Mouse (Mus musculus): ENCODE results near the gene Syt17. TPM values are rescaled to one million over a fixed set of nuclear protein-coding genes. Genes with fewer than 3 reads are reported as not detected.

The Syt17 gene
- 0.41 TPM for polyA plus RNA-seq (2014; fragmentation: Illumina TruSeq; extraction: RNeasy Lipid Tissue Mini Kit (QIAGEN cat#74804); ENCODE audit: low read depth, low replicate concordance)

DNA sequence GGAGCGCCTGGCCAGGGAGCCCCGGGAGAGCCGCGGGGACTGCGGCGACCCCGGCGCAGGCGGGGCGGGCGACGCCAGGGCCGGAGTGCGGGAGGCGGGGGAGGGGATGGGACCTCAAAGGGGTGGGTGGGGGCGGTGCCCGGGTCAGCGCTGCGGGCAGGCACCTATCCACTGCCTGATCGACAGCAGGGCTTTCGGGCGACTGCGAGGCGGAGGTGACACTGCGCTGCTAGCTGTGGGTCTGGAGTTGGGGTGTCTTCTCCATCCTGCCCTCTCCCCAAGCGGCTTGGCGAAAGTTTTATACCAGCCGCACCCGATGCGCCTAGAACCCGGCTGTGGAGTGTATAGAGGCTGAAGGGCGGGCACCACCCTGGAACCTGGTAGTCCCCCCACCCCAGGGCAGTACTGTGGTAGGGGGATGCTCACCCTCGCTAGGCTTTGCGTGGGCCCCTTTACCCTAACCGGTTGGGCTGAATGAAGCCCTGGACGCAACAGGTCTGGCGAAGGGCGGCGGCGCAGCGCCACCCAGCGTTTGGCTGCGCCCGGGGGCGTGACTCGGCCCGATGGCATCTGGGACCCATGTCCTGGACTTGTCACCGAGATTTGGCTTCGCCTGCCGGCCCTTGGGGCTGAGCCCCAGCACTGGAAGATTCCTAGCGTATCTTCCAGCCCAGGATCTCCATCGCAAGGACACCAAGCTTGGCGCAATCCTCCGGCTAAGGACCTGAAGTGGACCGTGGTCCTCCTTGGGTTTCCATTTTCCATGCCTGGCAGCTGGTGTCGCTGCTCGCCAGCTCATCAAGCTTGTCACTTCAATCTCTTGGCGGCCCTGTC is at the start of gene Syt17:
TSS of gene Syt17 (minus strand) at position 89 of the 834 bp plus-strand sequence.

DNA sequence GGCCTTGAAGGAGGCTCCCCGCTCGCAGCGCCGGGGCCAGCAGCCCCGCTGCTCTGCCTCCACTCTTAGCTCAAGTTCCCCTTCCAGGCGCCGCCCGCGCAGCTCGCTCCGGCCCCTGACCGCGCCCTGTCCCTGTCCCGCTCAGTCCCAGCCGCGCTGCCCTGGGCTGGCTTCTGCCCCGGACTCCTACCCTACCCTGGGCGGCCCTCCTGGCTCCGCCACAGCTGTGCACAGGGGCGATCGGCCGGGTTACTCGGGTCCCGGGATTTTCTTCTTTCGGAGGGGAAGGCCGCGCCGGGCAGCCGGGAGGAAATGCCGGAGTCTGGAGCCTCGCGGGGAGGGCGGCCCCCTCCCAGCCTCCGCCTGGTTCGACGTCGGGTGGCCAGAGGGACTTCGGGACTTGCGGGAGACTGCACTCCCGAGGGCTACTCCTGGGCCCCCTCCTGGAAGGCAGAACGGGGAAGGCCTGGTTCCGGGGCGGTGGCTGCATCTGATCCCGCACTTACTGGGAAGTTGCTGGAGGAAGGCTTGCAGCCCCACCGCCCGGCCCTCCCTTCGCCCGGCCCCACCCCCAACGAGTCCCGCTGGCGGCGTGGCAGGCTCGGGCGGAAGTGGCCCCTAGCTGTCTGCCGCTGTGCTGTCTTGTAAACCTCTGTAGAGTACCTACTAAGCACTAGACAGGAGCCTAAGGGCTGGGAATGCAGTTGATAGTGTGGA is 43.6 kb upstream of the Syt17 start, which contains the start of gene Itpripl2:
TSS of gene Itpripl2 (minus strand) at position 545 of the 717 bp plus-strand sequence.

Other genes starting within 250 kb of the Syt17 start
- gene Smg1, start 204.6 kb downstream of the Syt17 start, polyA plus RNA-seq (2014; fragmentation: Illumina TruSeq; extraction: RNeasy Lipid Tissue Mini Kit (QIAGEN cat#74804); ENCODE audit: low read depth, low replicate concordance), result 25.8 TPM
- 10.1 TPM for gene Itpripl2, start 43.8 kb upstream of the Syt17 start, polyA plus RNA-seq (2014; fragmentation: Illumina TruSeq; extraction: RNeasy Lipid Tissue Mini Kit (QIAGEN cat#74804); ENCODE audit: low read depth, low replicate concordance)
- 33.5 TPM for gene Coq7, start 85.1 kb upstream of the Syt17 start, polyA plus RNA-seq (2014; fragmentation: Illumina TruSeq; extraction: RNeasy Lipid Tissue Mini Kit (QIAGEN cat#74804); ENCODE audit: low read depth, low replicate concordance)
- 2.9 TPM for gene Tmc7, start 136.5 kb upstream of the Syt17 start, polyA plus RNA-seq (2014; fragmentation: Illumina TruSeq; extraction: RNeasy Lipid Tissue Mini Kit (QIAGEN cat#74804); ENCODE audit: low read depth, low replicate concordance)
- gene Tmc5, start 149.1 kb upstream of the Syt17 start, polyA plus RNA-seq (2014; fragmentation: Illumina TruSeq; extraction: RNeasy Lipid Tissue Mini Kit (QIAGEN cat#74804); ENCODE audit: low read depth, low replicate concordance), result 44.2 TPM